Mouse (Mus musculus): ENCODE measurements around the gene Fscn3. TPM values are rescaled to one million over a fixed set of nuclear protein-coding genes. Genes with fewer than 3 reads are reported as not detected.

Fscn3 gene
- polyA plus RNA-seq, 1 experiment from 2014 or later = not detected

DNA sequence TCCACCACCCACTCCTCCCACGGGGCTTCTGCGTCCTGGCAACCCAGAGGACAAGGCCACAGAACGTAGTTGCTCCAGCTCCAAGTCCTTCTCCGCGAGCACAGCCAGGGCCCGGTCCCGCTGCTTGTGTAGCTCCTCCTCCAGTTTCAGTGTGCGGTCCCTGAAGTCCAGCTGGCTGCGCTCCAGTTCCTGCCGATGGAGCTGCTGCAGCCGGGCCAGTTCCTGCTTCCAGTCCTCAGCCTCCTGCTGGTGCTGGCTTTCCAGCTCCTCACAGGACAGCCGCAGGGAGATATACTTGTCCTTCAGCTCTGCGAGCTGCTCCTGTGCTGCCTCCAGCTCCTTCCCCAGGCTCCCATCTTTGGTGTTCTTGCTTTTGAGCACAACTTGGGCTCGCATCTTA, 9.1 kb upstream of the Fscn3 start:
- Histone ChIP-seq H3K9me3 (no peaks in the 10 kb centered on the region), H3K4me2 (no peak overlapping the region), H3K4me3 (no peak overlapping the region), H3K36me3 (peaks cover 48% of the 10 kb centered on the region), H3K4me1 (replicated peaks) (peaks cover 31% of the 10 kb centered on the region), H3K27ac (replicated peaks) (no peak overlapping the region), H3K27me3 (no peaks in the 10 kb centered on the region), H3K9ac (no peak overlapping the region)
- 75% methylated on average over 14 of the region's 14 CpGs for WGBS
- ATAC-seq (ENCODE audit: low FRiP score, low read depth) = no peak

DNA sequence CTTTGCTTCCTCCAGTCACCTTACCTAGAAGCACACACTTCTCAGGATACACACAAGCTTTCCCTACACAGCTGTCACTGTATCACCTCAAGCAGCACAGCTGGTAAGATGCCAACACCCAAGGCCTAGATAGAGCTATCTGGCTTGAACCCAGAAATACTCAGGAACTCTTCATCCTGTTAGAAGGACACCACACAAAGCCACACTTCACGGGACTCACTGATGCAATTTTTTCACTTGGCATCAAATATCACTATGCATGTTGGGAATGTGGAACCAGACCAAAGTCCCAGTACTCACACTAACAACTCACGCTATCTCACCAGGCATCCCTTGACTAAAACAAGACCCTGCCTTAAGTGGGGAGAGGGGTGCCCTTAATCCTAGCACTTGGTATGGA, 7.9 kb upstream of the Fscn3 start:
- no peaks in the 10 kb centered on the region for H3K9me3 ChIP-seq
- WGBS = 85% methylated on average over 2 of the region's 2 CpGs
- ATAC-seq (ENCODE audit: low FRiP score, low read depth) = no peak

DNA sequence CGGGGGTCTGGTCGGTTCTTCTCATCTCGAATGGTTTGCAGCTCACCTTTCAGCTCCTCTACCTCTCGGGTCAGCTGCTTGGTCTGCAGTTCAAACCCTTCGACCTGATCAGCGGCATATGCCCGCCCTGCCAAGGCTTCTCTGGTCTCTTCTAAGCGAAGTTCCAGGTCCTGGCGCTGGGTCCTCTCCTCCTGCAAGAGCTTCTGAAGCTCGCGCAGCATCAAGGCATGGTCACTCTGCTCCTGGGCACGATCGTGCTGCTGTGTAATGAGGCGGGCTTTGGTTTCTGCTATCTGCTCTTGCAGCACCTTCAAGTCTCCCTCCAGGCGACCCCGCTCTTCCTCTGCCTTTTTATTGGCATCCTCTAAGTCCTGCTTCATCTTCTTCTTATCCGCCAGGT, 7.2 kb upstream of the Fscn3 start:
- Histone ChIP-seq H3K9ac (peak overlapping the region; percentile 64), H3K27ac (replicated peaks) (no peak overlapping the region), H3K27me3 (no peaks in the 10 kb centered on the region), H3K9me3 (no peaks in the 10 kb centered on the region), H3K4me1 (replicated peaks) (peaks cover 45% of the 10 kb centered on the region), H3K36me3 (peaks cover 38% of the 10 kb centered on the region), H3K4me2 (peak overlapping the region; percentile 63), H3K4me3 (peak overlapping the region; percentile 68)
- WGBS = 87% methylated on average over 17 of the region's 17 CpGs
- no peak for ATAC-seq (ENCODE audit: low FRiP score, low read depth)

More for the DNA sequence above, 7.9 kb upstream of the Fscn3 start:
- H3K27ac ChIP-seq (replicated peaks) = no peak overlapping the region
- no peaks in the 10 kb centered on the region for H3K27me3 ChIP-seq
- peaks cover 38% of the 10 kb centered on the region for H3K4me1 ChIP-seq (replicated peaks)
- H3K4me3 ChIP-seq = peak overlapping the region; percentile 68
- H3K4me2 ChIP-seq = peak overlapping the region; percentile 63
- H3K9ac ChIP-seq = no peak overlapping the region
- H3K36me3 ChIP-seq = peaks cover 43% of the 10 kb centered on the region

DNA sequence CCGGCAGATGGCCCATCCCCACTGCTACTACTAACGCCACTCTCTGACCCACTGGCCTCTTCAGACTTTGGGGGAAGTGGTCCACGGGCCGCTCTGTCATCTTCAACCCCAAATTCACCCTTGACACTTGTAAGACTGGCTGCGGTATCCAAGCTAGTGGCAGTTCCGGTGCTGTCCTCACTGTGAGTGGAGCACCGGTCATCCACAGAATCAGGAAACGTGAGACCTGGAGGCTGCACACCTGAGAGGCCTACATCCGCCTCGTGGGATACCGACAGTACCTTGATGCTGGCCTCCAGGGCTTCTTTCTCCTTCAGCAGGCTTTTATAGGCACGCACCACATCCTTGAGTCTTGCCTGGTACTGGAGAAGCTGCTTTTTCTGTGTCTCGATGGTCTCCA, 6.7 kb upstream of the Fscn3 start:
- WGBS = 25% methylated on average over 13 of the region's 13 CpGs
- H3K27ac ChIP-seq (replicated peaks) = no peak overlapping the region
- no peaks in the 10 kb centered on the region for H3K9me3 ChIP-seq

DNA sequence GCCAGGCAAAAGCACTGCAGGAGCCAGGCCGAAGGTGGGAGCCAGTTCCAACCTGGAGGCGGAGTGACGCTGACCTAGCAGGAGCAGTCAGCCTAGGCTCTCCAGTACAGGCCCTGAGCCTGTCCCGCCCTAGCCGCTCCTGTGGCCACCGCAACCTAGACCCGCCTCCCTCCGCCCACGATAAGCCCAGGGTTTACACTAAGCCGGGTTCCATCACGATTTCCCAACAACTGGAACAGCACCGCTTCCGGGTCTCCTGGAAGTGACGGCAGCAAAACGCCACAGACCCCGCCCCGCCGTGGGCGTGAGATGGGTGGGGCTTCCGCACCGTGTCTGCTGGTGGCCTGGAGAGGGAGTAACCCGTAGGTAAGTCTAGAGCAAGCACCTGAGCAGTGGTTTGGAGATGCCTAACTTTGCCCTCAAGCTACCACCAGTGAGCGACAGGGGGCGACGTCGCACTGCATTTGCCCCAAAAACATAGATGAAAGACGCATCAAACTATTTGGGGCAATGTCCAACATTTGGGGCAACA, 6.1 kb upstream of the Fscn3 start:
- Histone ChIP-seq H3K36me3 (peaks cover 35% of the 10 kb centered on the region), H3K9ac (peak overlapping the region; percentile 64), H3K27ac (replicated peaks) (peak overlapping the region; percentile 52), H3K9me3 (no peaks in the 10 kb centered on the region), H3K27me3 (no peaks in the 10 kb centered on the region), H3K4me3 (peak overlapping the region; percentile 68), H3K4me2 (peak overlapping the region; percentile 63), H3K4me1 (replicated peaks) (peaks cover 53% of the 10 kb centered on the region)
- ATAC-seq (ENCODE audit: low FRiP score, low read depth) = peak; percentile 88
- under 1% methylated on average over 27 of the region's 27 CpGs for WGBS

More for the DNA sequence above, 6.7 kb upstream of the Fscn3 start:
- Histone ChIP-seq H3K27me3 (no peaks in the 10 kb centered on the region), H3K4me2 (peak overlapping the region; percentile 63), H3K4me1 (replicated peaks) (peaks cover 50% of the 10 kb centered on the region), H3K9ac (peak overlapping the region; percentile 64), H3K4me3 (peak overlapping the region; percentile 68), H3K36me3 (peaks cover 36% of the 10 kb centered on the region)
- ATAC-seq (ENCODE audit: low FRiP score, low read depth) = no peak

DNA sequence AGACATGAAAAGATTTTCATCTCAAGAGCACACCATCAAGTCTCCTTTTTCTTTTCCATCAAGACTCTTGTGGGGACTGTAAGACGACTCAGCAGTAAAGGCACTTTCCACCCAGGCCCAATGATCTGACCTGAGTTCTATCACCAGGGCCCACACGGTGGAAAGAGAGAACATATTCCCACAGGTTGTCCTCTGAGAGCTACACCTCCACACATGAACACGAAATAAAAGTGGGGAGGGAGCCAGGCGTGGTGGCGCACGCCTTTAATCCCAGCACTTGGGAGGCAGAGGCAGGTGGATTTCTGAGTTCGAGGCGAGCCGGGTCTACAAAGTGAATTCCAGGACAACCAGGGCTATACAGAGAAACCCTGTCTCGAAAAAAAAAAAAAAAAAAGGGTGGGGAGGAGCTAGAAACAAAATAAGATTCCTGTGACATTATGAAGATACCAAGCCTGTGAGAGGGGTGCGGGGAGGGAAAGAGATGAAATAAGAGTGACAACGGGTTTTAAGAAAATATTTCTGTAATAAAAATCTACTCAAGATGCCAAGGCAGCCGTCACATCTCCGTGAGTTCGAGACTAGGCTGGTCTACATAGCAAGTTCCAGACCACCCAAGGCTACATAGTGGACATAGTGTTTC, 4.8 kb upstream of the Fscn3 start:
- peaks cover 53% of the 10 kb centered on the region for H3K4me1 ChIP-seq (replicated peaks)

DNA sequence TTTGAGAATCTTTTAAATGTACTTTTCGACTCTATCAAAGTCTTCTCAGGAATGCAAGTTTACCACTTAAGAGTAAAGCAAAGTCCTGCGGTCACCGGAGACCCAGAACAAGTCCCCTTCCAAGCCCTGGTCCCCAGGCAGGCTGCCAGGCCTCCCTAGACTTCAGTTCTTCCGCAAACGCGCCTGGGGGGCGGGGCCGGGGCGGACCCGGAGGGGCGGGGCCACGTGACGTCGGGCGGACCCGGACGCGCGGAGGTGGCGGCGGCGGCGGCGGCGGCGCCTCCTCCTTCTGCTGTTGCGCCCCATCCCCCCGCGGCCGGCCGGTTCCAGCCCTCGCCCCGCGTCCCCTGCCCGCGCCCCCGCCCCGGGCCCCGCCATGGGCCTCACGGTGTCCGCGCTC, 4.3 kb upstream of the Fscn3 start, which contains the start of gene Arf5:
Gene Arf5, plus strand, starts transcription at position 248 of the 400 bp plus-strand sequence.
- Histone ChIP-seq H3K27ac (replicated peaks) (peak within 1 kb of the TSS; percentile 80), H3K9me3 (no peaks in the 10 kb centered on the region), H3K4me2 (peak within 1 kb of the TSS; percentile 76), H3K9ac (peak within 1 kb of the TSS; percentile 81), H3K36me3 (peaks cover 26% of the 10 kb centered on the region), H3K27me3 (no peaks in the 10 kb centered on the region), H3K4me3 (peak within 1 kb of the TSS; percentile 80), H3K4me1 (replicated peaks) (peaks cover 53% of the 10 kb centered on the region)
- under 1% methylated on average over 28 of the region's 42 CpGs for WGBS
- peak; percentile 77 for ATAC-seq (ENCODE audit: low FRiP score, low read depth)

More for the DNA sequence above, 4.8 kb upstream of the Fscn3 start:
- Histone ChIP-seq H3K9ac (0 out of 2 replicates have a peak overlapping the region, but pooled peaks have one; percentile 81), H3K4me2 (peak overlapping the region; percentile 76), H3K27me3 (no peaks in the 10 kb centered on the region), H3K27ac (replicated peaks) (peak overlapping the region; percentile 80; the same call in 1 of the 2 replicates), H3K36me3 (peaks cover 31% of the 10 kb centered on the region), H3K4me3 (peak overlapping the region; percentile 80), H3K9me3 (no peaks in the 10 kb centered on the region)
- ATAC-seq (ENCODE audit: low FRiP score, low read depth) = peak; percentile 15
- 72% methylated on average over 15 of the region's 15 CpGs for WGBS

DNA sequence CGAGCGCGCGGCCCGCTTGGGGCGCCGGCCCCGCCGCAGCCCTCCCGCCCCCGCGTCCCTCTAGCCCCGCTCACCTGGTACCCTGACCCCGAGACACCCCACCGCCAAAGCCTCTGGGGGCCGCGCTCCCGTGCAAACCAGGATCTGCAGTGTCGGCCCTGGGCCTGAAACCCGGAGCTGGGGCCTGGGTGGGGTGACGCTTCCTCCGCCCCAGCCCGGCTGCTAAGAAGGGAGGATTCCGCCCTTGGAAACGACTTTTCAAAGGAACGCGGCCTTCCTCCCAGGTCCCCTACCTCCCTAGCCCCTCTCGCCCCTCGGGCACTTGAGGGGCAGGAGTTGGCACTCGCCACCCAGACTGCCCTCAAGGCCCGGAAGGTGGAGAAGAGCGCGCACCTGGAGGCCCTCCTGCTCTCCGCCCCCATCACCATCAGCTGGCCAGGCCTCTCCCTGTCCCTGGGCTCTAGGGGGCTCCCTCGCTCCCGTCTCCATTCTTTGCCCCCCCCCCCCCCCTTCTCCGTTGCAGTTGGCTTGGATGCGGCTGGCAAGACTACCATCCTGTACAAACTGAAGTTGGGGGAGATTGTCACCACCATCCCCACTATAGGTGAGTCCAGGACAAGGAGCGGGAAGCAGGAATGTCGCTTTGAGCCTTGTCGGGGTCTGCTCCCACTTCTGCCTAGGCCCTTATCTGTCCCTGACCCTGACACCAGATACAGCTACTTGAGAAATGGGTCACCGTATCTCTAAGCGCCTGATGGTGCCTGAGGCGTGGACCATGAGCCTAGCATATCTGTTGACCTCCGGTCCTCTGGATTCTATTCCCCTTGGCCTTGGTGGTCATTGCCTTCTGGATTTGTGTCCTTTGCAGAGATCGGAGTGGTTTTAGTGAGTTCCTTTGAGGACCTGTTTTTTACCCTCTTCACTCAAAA, 3.6 kb upstream of the Fscn3 start:
- peak overlapping the region; percentile 80 for H3K4me3 ChIP-seq
- 11% methylated on average over 44 of the region's 46 CpGs for WGBS
- peak; percentile 32 for ATAC-seq (ENCODE audit: low FRiP score, low read depth)
- peaks cover 52% of the 10 kb centered on the region for H3K4me1 ChIP-seq (replicated peaks)
- no peaks in the 10 kb centered on the region for H3K9me3 ChIP-seq
- H3K4me2 ChIP-seq = peak overlapping the region; percentile 76
- peak overlapping the region; percentile 81 for H3K9ac ChIP-seq
- peaks cover 18% of the 10 kb centered on the region for H3K36me3 ChIP-seq
- no peaks in the 10 kb centered on the region for H3K27me3 ChIP-seq
- H3K27ac ChIP-seq (replicated peaks) = peak overlapping the region; percentile 80

DNA sequence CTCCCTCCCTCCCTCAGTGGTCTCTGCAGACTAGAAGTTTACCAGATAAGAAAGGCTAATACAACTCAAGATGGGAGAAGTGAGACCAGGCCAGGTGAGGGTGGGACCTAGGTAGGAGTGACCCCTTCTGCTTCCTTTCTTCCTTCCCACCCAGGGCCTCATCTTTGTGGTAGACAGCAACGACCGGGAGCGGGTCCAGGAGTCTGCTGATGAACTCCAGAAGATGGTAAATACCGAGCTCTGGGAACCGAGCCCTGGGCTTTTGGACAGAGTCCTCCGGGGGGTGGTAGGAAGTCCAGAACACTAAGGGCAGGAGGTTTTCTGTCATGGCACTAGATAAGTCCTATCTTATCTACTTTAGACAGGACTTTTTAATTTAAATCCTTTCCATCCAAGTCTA, 2.6 kb upstream of the Fscn3 start:
- ATAC-seq (ENCODE audit: low FRiP score, low read depth) = no peak
- Histone ChIP-seq H3K27ac (replicated peaks) (no peak overlapping the region), H3K4me2 (peak overlapping the region; percentile 76)

DNA sequence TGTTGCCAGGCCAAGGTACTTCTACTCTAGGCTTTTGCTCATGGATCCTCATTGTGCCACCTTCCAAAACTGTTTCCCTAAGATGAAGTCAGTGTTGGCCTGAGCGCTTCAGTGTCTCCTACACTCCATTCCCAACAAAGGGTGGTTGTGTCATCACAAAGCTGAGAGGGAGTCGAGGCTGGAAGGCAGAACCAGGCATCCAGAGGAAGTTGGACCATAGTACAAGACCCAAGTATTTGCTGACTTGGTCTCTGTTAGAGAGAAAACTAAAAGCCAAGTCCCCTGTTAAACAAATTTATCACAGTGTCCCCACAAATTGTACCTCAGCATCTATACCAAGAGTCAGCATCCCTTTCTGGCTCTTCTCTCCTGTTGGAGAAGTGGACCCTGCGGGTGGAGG, 701 bp downstream of the Fscn3 start, which contains the start of gene Gcc1:
Gene Gcc1, minus strand, starts transcription at position 101 of the 400 bp plus-strand sequence.
- Histone ChIP-seq H3K36me3 (peaks cover 17% of the 10 kb centered on the region), H3K4me3 (no peak within 1 kb of the TSS), H3K4me1 (replicated peaks) (peaks cover 22% of the 10 kb centered on the region), H3K27ac (replicated peaks) (no peak within 1 kb of the TSS), H3K4me2 (no peak within 1 kb of the TSS), H3K9me3 (no peaks in the 10 kb centered on the region), H3K9ac (no peak within 1 kb of the TSS), H3K27me3 (no peaks in the 10 kb centered on the region)
- WGBS = 84% methylated on average over 3 of the region's 3 CpGs
- ATAC-seq (ENCODE audit: low FRiP score, low read depth) = no peak

More for the DNA sequence above, 2.6 kb upstream of the Fscn3 start:
- Histone ChIP-seq H3K36me3 (peaks cover 17% of the 10 kb centered on the region), H3K27me3 (no peaks in the 10 kb centered on the region), H3K4me3 (no peak overlapping the region), H3K4me1 (replicated peaks) (peaks cover 43% of the 10 kb centered on the region), H3K9me3 (no peaks in the 10 kb centered on the region), H3K9ac (no peak overlapping the region)
- WGBS = 93% methylated on average over 6 of the region's 6 CpGs

DNA sequence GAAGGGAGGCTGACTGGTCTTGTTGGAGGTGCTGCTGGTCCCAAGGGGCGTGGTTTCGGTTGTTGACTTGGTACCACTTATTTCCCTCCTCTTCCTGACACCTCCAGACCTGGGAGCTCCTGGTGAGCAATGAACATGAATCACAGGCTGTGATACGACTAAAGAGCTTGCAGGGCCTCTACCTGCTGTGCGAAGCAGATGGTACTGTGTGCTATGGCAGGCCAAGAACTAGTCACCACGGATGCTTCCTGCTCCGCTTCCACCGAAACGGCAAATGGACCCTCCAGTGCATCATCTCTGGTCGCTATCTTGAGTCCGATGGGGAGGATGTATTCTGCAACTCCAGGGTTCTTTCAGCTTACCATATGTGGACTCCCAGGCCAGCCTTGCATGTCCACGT, 2.3 kb downstream of the Fscn3 start:
- no peak for ATAC-seq (ENCODE audit: low FRiP score, low read depth)
- Histone ChIP-seq H3K9me3 (no peaks in the 10 kb centered on the region), H3K4me3 (no peak overlapping the region), H3K36me3 (peaks cover 17% of the 10 kb centered on the region), H3K4me2 (no peak overlapping the region), H3K27me3 (no peaks in the 10 kb centered on the region), H3K27ac (replicated peaks) (no peak overlapping the region), H3K4me1 (replicated peaks) (peaks cover 13% of the 10 kb centered on the region), H3K9ac (no peak overlapping the region)
- 87% methylated on average over 11 of the region's 11 CpGs for WGBS

Data from hindbrain, embryonic 15.5 days (tissue).